Mouse (Mus musculus) 3T3-L1 (cell line): ENCODE data around the gene Nrxn3.

Experiments
- DNase-seq: peaks from one replicate; pipeline ENCODE4 v3.0.0-alpha.2; 2015; ENCODE audit warnings: low read depth, low spot score

The Nrxn3 gene

DNA sequence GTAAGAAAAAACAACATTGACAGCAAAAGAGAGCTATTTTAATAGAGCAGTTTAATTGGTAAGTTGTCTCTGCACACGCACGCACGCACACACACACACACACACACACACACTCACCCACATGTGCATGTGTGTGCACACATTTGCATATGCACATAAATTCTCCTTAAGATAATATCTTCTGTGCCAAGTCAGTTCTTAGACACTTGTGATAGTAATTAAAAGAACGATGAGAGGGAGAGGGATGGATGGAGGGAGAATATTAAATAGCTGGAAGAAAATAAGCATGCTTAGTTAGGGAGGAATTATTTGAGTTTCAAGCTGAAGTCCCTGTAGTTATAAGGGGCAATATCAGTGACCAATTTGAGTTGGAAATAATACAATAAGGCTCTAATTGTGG lies 203.6 kb downstream of the Nrxn3 start:
- DNase-seq = no peak

DNA sequence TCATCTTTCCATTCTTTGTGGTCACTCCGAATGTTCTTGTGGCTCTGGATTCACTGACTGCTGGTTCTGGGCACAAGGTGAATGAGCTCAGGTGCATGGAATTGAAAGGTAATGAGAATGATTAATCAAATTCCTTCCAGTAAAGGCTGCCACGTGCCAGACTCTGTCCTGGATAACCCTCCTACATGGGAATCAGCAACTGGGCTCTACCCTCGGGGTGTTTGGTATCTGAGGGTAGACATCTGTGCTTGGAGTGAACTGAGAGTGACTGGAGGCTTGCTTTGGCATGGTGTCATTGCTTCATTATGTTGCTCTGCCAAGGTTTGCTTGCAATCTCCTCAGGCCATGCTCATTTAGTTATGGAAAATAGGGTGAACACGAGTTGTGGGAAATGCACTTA lies 209.0 kb downstream of the Nrxn3 start:
- DNase-seq = no peak

DNA sequence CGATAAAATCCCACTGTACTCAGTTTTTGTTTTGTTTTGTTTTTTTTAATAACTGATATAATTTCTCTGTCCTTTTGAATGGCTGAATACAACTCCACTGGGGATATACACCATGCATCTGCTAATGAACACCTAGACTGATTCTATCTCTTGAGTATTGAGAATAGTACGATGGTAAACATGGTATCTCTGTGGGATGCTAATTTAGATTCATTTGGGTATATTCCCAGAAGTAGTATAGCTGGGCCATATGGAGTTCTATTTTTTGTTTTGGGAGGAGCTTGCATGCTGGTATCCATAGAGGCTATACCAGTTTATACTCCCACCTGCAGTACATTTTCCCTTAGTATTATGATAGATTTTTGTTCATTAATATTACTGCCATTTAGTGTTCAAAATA lies 217.0 kb downstream of the Nrxn3 start:
- DNase-seq = no peak

DNA sequence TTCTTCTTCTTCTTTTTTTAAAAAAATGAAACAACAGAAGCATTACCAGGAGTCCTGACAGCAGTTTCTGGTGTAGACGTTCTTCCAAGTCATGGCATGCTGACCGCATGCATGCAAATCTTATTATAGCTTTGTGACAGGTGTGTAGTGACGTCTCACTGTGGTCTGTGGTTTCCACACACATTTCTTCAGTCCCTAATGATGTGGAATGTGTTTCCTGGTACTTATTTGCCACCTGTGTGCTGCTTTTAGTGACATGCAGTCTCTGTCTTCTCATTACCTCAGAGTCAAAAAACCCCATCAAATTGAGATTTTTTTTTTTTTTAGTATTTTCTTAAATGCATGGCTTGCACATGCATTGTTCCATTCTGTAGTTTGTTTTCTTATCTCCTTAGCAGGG lies 222.3 kb downstream of the Nrxn3 start:
- DNase-seq = no peak

DNA sequence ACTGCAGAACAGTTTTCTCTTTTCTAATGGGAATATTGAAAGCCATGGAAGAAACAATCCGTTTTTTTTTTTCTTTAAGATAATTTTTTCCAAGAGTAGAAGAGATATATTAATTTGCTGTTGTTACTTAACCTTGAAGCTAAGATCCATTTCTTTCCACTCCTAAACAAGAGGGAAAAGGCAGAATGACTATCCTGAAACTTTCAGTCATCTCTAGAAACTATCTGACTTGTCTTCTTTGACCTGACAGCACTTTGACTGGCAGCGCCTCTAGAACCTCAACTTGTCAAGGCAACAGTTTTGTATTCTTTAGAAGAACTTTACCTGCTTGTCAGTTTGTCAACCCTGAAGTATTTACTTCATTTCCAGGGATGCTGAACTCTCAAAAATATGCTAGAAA lies 227.2 kb downstream of the Nrxn3 start:
- no peak for DNase-seq

DNA sequence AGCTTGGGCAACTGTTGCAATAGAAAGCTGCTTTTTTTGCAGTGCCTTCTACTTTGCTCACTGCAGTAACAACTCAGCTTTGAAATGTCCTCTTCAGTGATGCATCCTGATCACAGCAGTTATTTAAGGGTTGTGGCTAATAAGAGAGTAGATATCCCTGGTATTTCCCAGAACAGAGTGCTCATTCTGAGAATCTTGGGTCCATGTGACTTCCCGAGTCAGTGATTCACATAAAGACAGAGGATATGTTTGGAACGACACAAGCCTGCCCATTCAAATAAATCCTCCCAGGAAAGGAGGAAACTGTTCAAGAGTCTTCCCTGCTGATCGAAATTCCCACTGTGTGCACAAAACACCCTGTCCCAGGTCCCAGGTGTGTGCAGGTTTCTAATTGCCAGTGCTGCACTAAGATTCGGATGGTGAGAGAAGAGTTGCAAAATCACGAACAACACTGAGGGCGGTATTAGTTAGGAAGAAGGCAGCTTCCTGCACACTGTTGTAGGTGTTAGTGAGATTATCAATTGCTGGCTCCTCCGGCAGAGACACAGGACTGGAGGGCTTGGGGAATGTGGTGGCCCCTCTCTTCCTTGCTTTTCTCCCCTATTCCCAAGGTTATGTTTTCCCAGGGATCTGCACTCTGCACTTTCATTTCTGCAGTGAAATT lies 230.4 kb downstream of the Nrxn3 start:
- no peak for DNase-seq

DNA sequence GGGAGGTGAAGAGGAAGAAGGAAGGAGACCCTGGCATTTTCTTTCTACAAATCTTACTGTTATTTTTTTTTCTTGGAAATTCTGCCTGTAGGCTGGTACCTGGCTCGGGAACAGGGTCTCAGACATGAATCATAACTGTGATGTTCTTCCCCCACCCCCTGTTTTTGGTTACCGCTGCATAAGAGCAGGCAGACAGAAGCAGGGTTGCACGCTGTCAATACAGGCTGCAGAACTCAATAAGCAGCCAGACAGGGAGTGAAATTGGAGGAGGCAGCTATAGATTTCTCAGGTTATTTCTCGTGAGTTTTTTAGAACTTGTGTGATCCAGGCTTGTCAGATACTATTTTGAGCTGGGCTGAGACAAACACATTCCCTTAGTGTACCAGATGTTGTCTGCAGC lies 231.1 kb downstream of the Nrxn3 start:
- DNase-seq = no peak

DNA sequence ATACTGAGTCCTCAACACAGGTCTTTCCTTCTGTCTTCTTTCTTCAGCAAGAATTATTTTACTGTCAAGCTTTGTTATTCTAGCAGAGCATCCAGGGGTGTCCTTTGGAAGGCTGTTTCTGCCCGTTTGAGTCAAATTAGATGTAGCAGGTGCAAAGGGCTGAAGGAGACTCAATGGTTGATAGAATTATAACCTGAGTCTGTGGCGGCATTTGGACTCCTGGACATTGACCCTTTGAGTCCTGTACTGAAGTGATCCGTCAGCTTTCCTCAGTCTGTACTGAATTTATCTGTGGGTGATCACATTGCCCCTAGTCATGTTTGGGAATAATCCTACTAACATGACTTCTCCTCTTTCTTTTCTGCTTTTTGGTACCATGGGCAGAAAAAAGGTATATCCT lies 234.8 kb downstream of the Nrxn3 start:
- no peak for DNase-seq

DNA sequence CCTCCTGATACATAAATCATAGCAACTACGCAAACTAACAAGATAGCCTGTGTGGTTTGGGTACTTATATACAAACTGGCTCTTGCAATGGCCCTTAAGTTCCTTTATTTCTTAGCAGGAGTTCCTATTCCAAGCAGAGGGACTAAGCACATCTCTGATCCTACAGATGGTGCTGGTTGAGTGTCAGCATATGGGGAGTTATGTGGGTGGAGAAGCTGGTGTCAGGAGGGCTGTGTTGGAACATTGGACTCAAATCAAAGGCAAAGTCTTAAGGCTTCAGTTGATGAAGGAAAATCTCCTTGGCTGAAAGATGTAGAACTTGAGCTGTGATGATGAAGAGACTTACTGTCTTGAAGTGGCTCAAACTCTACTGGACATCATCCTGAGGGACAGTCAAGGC lies 238.1 kb downstream of the Nrxn3 start:
- no peak for DNase-seq

DNA sequence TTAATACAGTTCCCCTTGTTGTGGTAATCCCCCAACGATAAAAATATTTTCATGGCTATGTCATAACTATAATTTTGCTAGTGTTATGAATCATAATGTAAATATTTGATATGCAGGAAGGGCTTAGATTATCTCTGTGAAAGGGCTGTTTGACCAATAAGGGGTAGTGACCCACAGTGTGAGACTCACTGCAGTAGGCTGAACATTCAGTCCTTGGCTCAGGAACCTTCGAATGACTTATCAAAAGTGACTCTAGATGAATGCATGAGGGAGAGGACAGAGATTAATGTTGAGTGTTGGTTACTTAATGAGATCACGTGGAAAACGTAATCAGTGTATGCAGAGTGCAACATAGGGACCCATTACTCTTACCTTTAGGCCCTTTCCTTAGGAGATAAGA lies 243.7 kb downstream of the Nrxn3 start:
- no peak for DNase-seq

DNA sequence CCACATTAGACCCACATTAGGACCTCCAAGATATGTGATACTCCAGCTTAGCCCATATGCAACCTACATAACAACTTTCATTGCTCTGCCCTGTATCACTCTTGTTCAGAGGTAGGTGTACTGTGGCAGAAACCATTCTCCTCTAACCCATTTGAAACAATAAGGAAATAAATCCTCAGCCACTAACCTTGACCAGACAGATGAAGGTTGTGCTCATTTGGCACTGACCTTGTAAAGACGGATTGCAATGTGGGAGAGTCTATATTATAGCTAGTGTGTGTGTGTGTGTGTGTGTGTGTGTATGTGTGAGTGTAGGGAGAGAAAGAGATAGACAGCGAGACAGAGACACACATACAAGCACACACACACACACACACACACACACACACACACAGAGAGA lies 253.9 kb downstream of the Nrxn3 start:
- DNase-seq = no peak

DNA sequence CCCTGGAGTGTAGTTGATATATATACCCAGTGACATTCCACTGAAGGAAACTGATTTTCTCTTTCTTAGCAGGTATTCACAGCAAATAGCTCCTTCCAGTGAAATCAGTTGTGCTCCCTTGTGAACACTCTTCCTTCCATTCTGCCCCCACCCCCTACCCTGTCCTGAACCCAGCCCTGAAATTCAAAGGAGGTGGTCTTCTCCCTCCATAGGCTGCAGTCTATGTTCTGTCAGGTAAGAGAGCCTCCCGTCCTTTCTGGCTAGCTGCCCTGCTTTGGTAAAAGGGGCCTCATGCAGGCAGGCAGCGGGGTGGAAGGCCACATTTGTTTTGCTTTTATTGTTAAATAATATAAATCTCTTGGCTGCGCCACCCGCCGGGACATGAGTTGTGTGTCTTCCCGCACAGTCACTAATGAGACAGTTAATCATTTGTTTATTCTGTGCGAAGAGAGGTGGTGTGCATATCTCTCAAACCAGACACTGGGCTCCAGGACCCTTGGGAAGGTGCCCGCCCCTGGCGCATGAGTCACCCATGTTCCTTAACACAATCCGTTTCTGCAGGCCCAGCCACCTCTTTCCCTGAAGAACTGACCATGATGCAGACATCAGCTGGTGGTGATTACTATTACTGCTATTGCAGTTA lies 261.1 kb downstream of the Nrxn3 start:
- DNase-seq = no peak

DNA sequence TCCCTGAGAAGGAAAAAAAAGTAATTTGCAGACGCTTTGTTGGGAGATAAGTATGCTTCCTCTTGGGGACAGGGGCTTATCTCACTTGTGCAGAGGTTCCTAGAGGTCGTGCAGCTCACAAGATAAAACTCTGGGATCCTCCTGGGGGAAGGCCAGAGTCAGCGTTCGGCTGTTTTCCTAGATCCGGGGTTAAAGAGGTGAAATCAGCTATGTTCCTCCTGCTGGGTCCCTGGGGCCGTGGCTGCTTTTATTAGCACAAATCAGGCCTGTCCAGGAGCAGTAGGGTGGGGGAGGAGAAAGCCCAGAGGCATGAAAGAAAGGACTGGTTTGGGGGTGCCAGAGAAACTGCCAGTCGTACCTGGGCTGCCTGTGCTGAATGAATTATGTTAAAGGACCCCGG lies 261.7 kb downstream of the Nrxn3 start:
- no peak for DNase-seq

DNA sequence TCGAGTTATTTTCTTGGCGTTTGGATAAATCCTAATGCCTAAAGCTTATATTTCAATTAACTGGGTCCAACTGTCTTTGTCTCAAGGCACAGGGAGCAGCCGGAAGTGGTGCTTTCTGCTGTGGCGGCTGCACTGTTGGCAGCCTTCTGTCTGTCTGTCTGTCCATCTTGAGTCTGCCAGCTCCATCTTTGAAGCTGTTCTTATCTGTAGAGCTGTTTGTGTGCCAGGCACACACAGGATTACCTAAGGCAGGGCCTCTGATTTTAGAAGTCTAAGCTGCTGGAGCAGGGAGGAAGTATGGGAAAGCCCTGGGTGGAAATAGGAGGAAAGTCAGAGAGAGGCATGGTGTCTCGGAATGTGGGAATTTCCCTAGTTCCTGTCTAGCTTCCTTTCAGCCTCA lies 262.1 kb downstream of the Nrxn3 start:
- DNase-seq = no peak

DNA sequence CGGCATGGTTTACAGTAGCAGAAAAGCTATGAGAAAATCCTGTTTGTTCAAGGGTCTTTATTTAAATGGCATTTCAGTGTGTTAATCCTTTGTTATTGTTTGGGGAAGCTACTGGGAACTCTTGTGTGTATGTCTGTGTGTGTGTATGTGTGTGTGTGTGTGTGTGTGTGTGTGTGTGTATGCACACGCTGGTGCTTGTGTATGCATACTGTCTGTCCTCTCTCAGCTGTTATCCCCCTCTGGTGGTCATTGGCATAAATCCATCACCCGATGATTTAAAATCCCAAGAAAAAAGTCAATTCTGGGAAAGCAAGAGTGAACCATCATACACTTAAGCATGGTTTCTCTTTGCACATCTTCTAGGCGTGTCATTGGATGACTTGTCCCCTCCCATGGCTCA lies 264.4 kb downstream of the Nrxn3 start:
- DNase-seq = no peak

DNA sequence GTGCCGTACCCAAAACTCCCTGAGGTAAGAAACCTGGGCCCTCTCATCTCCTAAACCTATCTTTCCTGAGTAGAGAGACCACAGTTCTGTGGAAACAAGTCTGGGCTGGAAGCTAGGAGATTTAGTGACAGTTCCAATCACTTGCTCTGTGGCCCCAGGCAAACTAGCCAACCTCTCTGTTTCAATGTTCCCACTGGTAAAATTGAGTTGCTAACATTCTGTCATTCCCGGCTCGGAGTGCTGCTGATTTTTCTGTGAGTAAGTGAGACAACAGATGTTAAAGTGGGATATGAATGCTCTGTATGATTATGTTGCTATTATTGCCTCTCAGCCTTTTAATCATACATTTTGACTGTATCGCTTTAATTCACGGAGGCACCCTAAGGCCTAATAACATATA lies 268.1 kb downstream of the Nrxn3 start:
- no peak for DNase-seq

DNA sequence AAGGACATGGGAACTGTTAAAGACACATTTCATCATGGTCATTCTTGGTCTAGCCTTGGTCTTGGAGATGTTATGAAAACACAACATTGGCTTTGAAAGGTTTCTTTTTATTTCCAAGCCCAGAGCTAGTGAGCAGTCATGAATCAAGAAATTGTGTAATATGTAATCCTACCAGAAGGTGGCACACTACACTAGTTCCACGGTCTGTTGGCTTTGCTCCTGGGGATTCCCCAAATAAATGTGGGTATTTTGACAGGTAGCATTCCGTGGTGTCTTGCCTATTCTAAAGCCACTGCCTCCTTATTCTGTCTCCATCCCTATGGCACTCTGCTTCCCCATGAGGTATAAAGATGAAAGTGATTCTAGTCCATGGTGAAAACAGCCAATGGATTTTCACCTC lies 269.5 kb downstream of the Nrxn3 start:
- peak; percentile 52 for DNase-seq

DNA sequence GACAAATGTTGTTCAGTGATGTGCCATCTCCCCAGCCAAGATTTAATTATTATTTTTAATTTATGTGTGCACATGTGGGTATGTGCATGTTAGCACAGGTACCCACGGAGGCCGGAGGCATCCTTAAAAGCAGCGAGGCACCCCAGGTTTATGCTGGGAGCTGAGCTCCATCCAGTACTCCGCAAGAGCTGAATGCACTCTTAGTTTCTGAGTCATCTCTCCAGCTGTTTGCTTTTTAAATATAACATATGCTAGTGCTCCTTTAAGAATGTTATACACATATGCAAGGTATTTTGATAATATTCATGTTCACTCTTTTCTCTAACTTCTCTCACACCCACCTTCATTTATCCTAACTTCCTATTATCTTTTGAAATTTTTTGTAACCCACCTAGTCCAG lies 271.1 kb downstream of the Nrxn3 start:
- no peak for DNase-seq

DNA sequence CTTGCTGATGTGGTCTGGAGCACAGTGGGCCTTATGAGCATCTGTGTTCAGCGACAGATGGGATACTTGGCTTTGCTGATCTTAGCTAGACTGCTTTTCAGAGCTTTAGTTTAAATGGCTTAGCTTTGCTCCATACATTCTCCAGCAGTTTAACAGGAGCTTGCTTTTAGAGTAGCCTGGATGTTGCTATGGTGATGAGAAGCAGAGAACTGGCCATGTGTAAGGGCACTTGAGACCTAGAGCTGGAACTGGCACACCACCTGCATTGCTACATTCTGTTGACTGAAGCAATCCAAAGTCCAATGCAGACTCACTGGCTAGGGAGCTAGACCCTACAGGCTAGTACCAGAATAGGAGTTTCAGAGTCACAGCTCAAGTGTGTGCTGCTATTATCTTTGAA lies 293.8 kb downstream of the Nrxn3 start:
- no peak for DNase-seq

DNA sequence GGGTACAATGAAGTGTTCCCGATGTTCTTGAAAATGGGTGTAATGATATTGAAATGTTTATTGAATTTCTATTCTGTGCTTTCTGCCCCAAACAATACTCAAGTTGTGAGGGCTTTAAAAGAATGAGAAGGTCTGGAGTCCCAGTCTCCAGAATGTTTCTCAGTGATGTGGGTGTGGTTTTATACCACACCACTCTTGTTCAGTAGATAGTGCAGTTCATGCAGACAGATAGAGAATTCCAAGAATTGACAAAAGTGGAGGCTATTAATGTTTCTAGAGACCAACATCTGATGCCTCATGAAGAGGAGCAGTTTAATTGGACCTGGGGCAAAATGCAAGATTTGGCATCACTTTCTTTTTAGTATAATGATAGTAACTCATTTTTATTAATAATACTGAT lies 302.5 kb downstream of the Nrxn3 start:
- no peak for DNase-seq

DNA sequence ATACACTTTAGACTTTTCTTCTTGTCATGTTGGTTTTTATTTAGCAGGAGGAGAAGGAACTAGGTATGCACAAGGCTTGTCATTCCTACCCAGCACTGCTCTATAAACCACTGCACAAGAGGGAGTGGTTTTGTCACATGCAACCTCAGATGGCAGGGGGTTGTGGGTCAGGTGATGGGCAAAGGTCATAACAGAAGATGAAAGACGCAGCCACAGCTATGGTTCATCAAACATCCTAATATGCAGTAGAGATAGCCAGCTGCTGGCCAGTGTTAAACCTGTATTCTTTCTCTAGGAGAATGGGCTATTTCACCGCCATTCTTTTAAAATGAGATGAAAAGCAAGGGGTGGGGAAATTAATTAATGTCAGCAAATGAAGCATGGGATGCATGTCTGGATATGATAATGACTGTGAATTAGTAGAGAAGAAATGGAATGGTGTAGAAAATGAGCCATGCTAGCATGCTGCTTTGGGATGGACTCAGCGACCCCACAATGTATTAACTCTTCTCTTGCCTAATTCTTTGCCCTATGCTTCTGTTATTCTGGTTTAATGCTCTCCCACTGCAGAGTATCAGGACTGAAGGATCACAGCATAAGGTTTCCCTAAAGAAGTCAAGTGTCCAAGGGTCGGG lies 313.4 kb downstream of the Nrxn3 start:
- DNase-seq = no peak

DNA sequence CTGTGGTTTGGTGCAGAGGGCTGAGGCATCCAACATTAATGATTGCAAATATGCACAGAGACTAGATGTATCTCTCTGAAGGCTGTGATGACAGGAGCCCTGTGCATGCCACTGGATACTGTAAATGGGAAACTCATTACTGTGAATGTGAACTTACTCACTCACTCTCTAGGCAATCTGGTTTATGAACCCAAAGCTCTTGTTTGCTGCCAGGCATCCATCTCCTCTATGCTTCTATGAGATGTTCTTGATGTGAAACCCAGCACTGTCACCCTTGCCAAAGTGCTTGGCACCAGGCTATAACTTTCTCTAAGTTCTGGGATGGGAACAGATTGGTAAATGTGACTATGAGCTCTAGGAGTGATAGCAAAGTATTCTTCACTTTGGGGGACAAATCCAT lies 317.5 kb downstream of the Nrxn3 start:
- DNase-seq = no peak

DNA sequence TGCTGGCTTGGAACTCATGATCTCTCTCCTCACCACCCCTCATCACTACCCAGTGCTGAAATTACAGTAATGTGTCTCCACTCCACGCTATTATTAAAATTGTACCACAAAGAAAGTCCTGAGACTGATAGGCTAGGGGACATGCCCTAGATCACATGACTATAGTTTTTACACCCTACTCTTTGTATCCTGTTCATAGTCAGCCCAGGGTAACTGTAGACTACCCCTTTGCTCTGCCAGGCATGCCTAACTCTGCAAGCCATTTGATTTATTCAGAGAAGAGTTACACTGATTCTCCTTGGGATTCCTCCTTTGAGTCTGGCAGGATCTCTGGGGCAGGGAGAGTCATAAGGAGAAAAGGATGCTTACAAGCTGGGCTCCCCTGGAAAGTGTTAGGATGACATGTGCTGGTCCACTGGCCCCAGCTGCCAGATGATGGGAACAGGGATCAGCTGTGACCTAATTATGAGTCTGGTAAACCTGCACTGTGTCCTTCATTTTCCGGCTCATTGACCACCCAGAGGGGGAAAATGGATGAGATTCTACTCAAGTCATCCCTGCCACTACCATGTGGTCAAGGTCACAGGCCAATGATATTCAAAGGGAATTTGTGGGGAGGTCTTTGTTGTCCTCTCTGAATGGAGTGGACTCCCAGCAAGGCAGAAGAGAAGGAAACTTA lies 318.9 kb downstream of the Nrxn3 start:
- DNase-seq = no peak
